11 mouse cellular contexts compared by ENCODE assay signal in genomic region chr13:108159241-108159575, GRCm38 (mm10). TPM values are rescaled to one million over a fixed set of nuclear protein-coding genes. Genes with fewer than 3 reads are reported as not detected.
A peak's percentile ranks its signal among the peaks of the same experiment; 100 is the strongest.
DNase-seq lines count a peak whose midpoint lies in the region; ATAC-seq and TF ChIP-seq lines count a peak whose summit lies in the region.
"Had no signal": no experiment of that assay in that cellular context is flagged by ENCODE, and none has a peak within 500 bp of the region (broad histone marks: within the 10 kb centered on the region; RNA-seq: fewer than 3 reads in every experiment).

No protein-coding gene starts in this region.

- peak overlapping the region; percentile 48 for H3K9ac ChIP-seq in intestine, embryonic 15.5 days
- H3K9ac ChIP-seq in neural tube, embryonic 13.5 days, result peak overlapping the region; percentile 81

- DNase-seq in left cerebral cortex, adult 2 months (ENCODE audit: extremely low spot score in 1 of 2, low spot score in 2 of 2), result no peak
- DNase-seq in left cerebral cortex, adult 11 months (ENCODE audit: low spot score), result no peak
- DNase-seq in embryonic facial prominence, embryonic 10.5 days (ENCODE audit: low spot score), result no peak
- no peak for DNase-seq in left cerebral cortex, postnatal 25 days (ENCODE audit: low spot score in 2 of 2)
- DNase-seq in right cerebral cortex, postnatal 10 days (ENCODE audit: low spot score in 2 of 2), result no peak
- no peak for DNase-seq in embryo, embryonic 10 days (ENCODE audit: low spot score)
- DNase-seq: adrenal gland, adult 2 months; kidney, postnatal 10 days; thymus, postnatal 4 days had no signal

- peaks cover 16% of the 10 kb centered on the region for H3K4me1 ChIP-seq in embryonic facial prominence, embryonic 10.5 days
- H3K4me1 ChIP-seq in intestine, embryonic 15.5 days (replicated peaks), result peaks cover 5% of the 10 kb centered on the region; the same call in 1 of the 2 replicates
- peaks cover 15% of the 10 kb centered on the region for H3K4me1 ChIP-seq in neural tube, embryonic 13.5 days (replicated peaks)

- H3K4me3 ChIP-seq in left cerebral cortex, adult 2 months, result peak overlapping the region; percentile 73
- peak overlapping the region; percentile 83 for H3K4me3 ChIP-seq in embryonic facial prominence, embryonic 10.5 days
- H3K4me3 ChIP-seq in intestine, embryonic 15.5 days (replicated peaks), result peak overlapping the region; percentile 63
- peak overlapping the region; percentile 88 for H3K4me3 ChIP-seq in neural tube, embryonic 13.5 days

- H3K4me2 ChIP-seq in intestine, embryonic 15.5 days (replicated peaks), result peak overlapping the region; percentile 85
- H3K4me2 ChIP-seq in neural tube, embryonic 13.5 days, result peak overlapping the region; percentile 94

- no peak overlapping the region for H3K27ac ChIP-seq in left cerebral cortex, adult 2 months
- H3K27ac ChIP-seq in embryonic facial prominence, embryonic 10.5 days (replicated peaks), result peak overlapping the region; percentile 85; the same call in 1 of the 2 replicates
- no peak overlapping the region for H3K27ac ChIP-seq in intestine, embryonic 15.5 days
- H3K27ac ChIP-seq in neural tube, embryonic 13.5 days (replicated peaks), result no peak overlapping the region

- no peaks in the 10 kb centered on the region for H3K27me3 ChIP-seq in embryonic facial prominence, embryonic 10.5 days (replicated peaks; ENCODE audit: low read depth, poor library complexity, severe bottlenecking)
- no peaks in the 10 kb centered on the region for H3K27me3 ChIP-seq in intestine, embryonic 15.5 days (replicated peaks)
- no peaks in the 10 kb centered on the region for H3K27me3 ChIP-seq in neural tube, embryonic 13.5 days

- H3K36me3 ChIP-seq in embryonic facial prominence, embryonic 10.5 days (replicated peaks), result peaks cover 22% of the 10 kb centered on the region
- 0 out of 2 replicates have a peak, but pooled peaks cover 5% of the 10 kb centered on the region for H3K36me3 ChIP-seq in intestine, embryonic 15.5 days
- H3K36me3 ChIP-seq in neural tube, embryonic 13.5 days, result 0 out of 2 replicates have a peak, but pooled peaks cover 8% of the 10 kb centered on the region

- ATAC-seq in intestine, embryonic 15.5 days, result no peak
- no peak for ATAC-seq in neural tube, embryonic 13.5 days (ENCODE audit: low read depth)

- 7% methylated on average over 8 of the region's 8 CpGs for WGBS in embryonic facial prominence, embryonic 10.5 days
- WGBS in intestine, embryonic 15.5 days, result 6% methylated on average over 8 of the region's 8 CpGs
- 7% methylated on average over 8 of the region's 8 CpGs for WGBS in neural tube, embryonic 13.5 days

- no peak for TF ChIP-seq CTCF in left cerebral cortex, adult 2 months (IDR thresholded peaks at IDR 0.05)

- no peaks in the 10 kb centered on the region for H3K9me3 ChIP-seq in embryonic facial prominence, embryonic 10.5 days
- H3K9me3 ChIP-seq in intestine, embryonic 15.5 days, result no peaks in the 10 kb centered on the region
- H3K9me3 ChIP-seq in neural tube, embryonic 13.5 days, result no peaks in the 10 kb centered on the region

- intact Hi-C loops in left cerebral cortex, adult 2 months (cut with DNase I), result loop anchor here (10.0 kb wide), 1 partner anchor 394 kb away; no protein-coding TSS in a partner anchor
- intact Hi-C loops in left cerebral cortex, postnatal 25 days (cut with DNase I), result loop anchor here (5.0 to 10.0 kb wide), 4 partner anchors 267 to 1047 kb away; no protein-coding TSS in a partner anchor

RNA-seq across cellular contexts. Expression of gene Ercc8, which starts 0.7 kb away (rescaled TPM):
- 10 to 100 TPM; 17.5 to 19.9 TPM for total RNA-seq in left cerebral cortex, adult 2 months (2021)
- polyA plus RNA-seq in embryonic facial prominence, embryonic 10.5 days (2016; fragmentation: Nextera tagmentation; extraction: Ambion mirVana), result 24.2 and 24.9 TPM in 2 replicates
- 13.5 and 15.7 TPM in 2 replicates for polyA plus RNA-seq in intestine, embryonic 15.5 days (2015; fragmentation: Nextera tagmentation; extraction: Ambion mirVana)
- 24.6 and 25.1 TPM in 2 replicates for polyA plus RNA-seq in neural tube, embryonic 13.5 days (2015; fragmentation: Nextera tagmentation; extraction: Ambion mirVana)
- 10 to 100 TPM; 17.1 to 23.2 TPM for total RNA-seq in left cerebral cortex, postnatal 25 days (2021)

RNA-seq across cellular contexts. Expression of gene Ndufaf2, which starts 0.8 kb away (rescaled TPM):
- 10 to 100 TPM; 21.1 to 27.2 TPM for total RNA-seq in left cerebral cortex, adult 2 months (2021)
- 104 and 106 TPM in 2 replicates for polyA plus RNA-seq in embryonic facial prominence, embryonic 10.5 days (2016; fragmentation: Nextera tagmentation; extraction: Ambion mirVana)
- polyA plus RNA-seq in intestine, embryonic 15.5 days (2015; fragmentation: Nextera tagmentation; extraction: Ambion mirVana), result 62.8 and 63.1 TPM in 2 replicates
- 71.6 and 73.8 TPM in 2 replicates for polyA plus RNA-seq in neural tube, embryonic 13.5 days (2015; fragmentation: Nextera tagmentation; extraction: Ambion mirVana)
- 10 to 100 TPM; 21.8 to 22.2 TPM for total RNA-seq in left cerebral cortex, postnatal 25 days (2021)

RNA-seq across cellular contexts. Expression of gene Elovl7, which starts 55.0 kb away (rescaled TPM):
- 1 to 10 TPM; 6.6 to 7.1 TPM for total RNA-seq in left cerebral cortex, adult 2 months (2021)
- polyA plus RNA-seq in embryonic facial prominence, embryonic 10.5 days (2016; fragmentation: Nextera tagmentation; extraction: Ambion mirVana), result 1.4 and 1.9 TPM in 2 replicates
- 19.9 and 20.3 TPM in 2 replicates for polyA plus RNA-seq in intestine, embryonic 15.5 days (2015; fragmentation: Nextera tagmentation; extraction: Ambion mirVana)
- polyA plus RNA-seq in neural tube, embryonic 13.5 days (2015; fragmentation: Nextera tagmentation; extraction: Ambion mirVana), result 2.2 and 2.5 TPM in 2 replicates
- 1 to 10 TPM; 9.5 to 9.6 TPM for total RNA-seq in left cerebral cortex, postnatal 25 days (2021)
